Mouse (Mus musculus) ES-E14 (cell line): Measurements from ENCODE around the gene 4933406M09Rik.

Experiments
- CHD2 ChIP-seq: IDR thresholded peaks from 2 replicates; pipeline ENCODE4 v1.6.1; 2014; ENCODE audit warnings: mild to moderate bottlenecking, low read depth, low read length, inconsistent platforms
- HCFC1 ChIP-seq: IDR thresholded peaks from 2 replicates; pipeline ENCODE4 v1.6.1; 2012; ENCODE audit warnings: low read length, inconsistent platforms, borderline replicate concordance; ENCODE audit not compliant: insufficient read depth
- MAFK ChIP-seq: IDR thresholded peaks from 2 replicates; pipeline ENCODE4 v1.6.1; 2014; ENCODE audit warnings: mild to moderate bottlenecking, low read depth, low read length, inconsistent platforms; ENCODE audit not compliant: insufficient read depth
- ZC3H11A ChIP-seq: IDR thresholded peaks from 2 replicates; pipeline ENCODE4 v1.6.1; 2012; ENCODE audit warnings: low read depth, mild to moderate bottlenecking, inconsistent platforms, low read length, borderline replicate concordance
- ZNF384 ChIP-seq: IDR thresholded peaks from 2 replicates; pipeline ENCODE4 v1.6.1; 2012; ENCODE audit warnings: low read depth, low read length, inconsistent platforms

DNA sequence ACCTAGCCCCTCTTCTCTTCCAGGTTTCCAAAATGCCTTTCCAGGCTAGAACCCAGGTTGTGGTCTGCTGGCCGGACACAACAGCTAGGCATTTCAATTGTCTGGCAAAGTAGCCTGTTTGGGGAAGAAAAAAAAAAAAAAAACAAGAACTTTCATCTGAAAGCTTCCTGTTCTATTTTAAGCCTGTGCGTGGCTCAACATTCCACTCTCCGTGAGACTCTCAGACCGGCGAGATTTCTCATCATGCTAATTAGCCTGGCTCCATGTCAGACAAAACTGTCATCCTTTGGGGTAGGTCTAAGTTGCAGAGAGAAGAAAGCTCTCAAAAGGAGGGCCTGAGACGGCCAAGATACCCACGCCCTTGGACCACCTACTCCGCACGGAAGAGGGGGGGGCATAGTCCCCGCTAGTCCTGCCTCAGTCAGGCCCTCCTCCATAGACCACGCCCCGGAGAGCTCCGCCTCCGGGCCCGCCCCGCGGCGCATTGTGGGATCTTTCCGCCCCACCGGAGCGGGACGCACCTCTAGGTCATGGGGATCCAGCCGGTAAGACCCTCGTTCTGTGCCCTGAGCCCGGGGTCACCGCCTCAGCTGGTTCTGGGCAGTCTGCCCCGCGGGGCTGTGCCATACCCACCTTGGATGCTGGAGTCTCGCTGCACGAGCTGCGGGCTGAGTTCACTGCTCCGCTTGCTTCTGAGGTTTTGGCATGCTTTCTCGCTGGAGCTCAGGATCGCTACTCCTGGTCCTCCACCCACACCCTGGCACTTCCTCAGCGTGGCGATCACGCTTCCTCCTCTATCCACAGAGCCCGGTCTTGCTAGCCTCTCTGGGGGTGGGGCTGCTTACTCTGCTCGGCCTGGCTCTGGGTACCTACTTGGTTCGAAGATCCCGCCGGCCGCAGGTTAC is 20.0 kb downstream of the 4933406M09Rik start, which contains the start of gene Cyb5r1:
- TF ChIP-seq MAFK (no peak), CHD2 (peak; percentile 73), ZNF384 (peak; percentile 76), ZC3H11A (no peak), HCFC1 (no peak; the same call in 1 of the 2 replicates)
